Mouse (Mus musculus): Measurements from ENCODE around the gene Zfp865. TPM values are rescaled to one million over a fixed set of nuclear protein-coding genes. Genes with fewer than 3 reads are reported as not detected.

Gene Zfp865
- polyA plus RNA-seq, 1 experiment from 2014 or later = 3.4 TPM

GRCm38 (mm10) chr7:5052931-5053343 is 32.8 kb downstream of the Zfp865 start:
- TF ChIP-seq CTCF (IDR thresholded peaks at IDR 0.05) (no peak), EP300 (IDR thresholded peaks at IDR 0.05) (no peak)
- Histone ChIP-seq H3K9ac (replicated peaks; ENCODE audit: low read depth) (0 out of 2 replicates have a peak overlapping the region, but pooled peaks have one; percentile 12), H3K27ac (ENCODE audit: low read length) (no peak overlapping the region), H3K9me3 (ENCODE audit: low read length) (no peaks in the 10 kb centered on the region), H3K36me3 (ENCODE audit: insufficient read depth, low read length) (no peaks in the 10 kb centered on the region), H3K27me3 (replicated peaks; ENCODE audit: insufficient read depth, low read length) (peaks cover 50% of the 10 kb centered on the region), H3K4me3 (ENCODE audit: low read depth, low read length) (peak overlapping the region; percentile 25), H3K4me2 (replicated peaks; ENCODE audit: low read depth, low read length) (peak overlapping the region; percentile 94), H3K4me1 (ENCODE audit: insufficient read depth, low read depth, low read length) (peaks cover 20% of the 10 kb centered on the region)
- 4% methylated on average over 45 of the region's 45 CpGs for WGBS
- no peak for ATAC-seq
- DNase-seq (ENCODE audit: low spot score) = no peak

- Histone ChIP-seq H3K4me2 (replicated peaks; ENCODE audit: low read depth, low read length) (peak overlapping the region; percentile 38), H3K9me3 (ENCODE audit: low read length) (no peaks in the 10 kb centered on the region), H3K36me3 (ENCODE audit: insufficient read depth, low read length) (no peaks in the 10 kb centered on the region), H3K4me1 (ENCODE audit: insufficient read depth, low read depth, low read length) (peaks cover 20% of the 10 kb centered on the region), H3K9ac (replicated peaks; ENCODE audit: low read depth) (no peak overlapping the region), H3K4me3 (ENCODE audit: low read depth, low read length) (peak overlapping the region; percentile 19; the same call in 1 of the 2 replicates), H3K27ac (ENCODE audit: low read length) (no peak overlapping the region), H3K27me3 (replicated peaks; ENCODE audit: insufficient read depth, low read length) (peaks cover 54% of the 10 kb centered on the region)
- ATAC-seq (no peak), DNase-seq (ENCODE audit: low spot score) (no peak)
- WGBS = 12% methylated on average over 32 of the region's 32 CpGs
- TF ChIP-seq CTCF (IDR thresholded peaks at IDR 0.05) (no peak), EP300 (IDR thresholded peaks at IDR 0.05) (no peak)
These were observed 33.4 kb downstream of the Zfp865 start for GRCm38 (mm10) chr7:5053456-5054179.

GRCm38 (mm10) chr7:5056651-5057263 is 36.6 kb downstream of the Zfp865 start:
- Histone ChIP-seq H3K9me3 (ENCODE audit: low read length) (no peaks in the 10 kb centered on the region), H3K27ac (ENCODE audit: low read length) (no peak overlapping the region), H3K4me3 (ENCODE audit: low read depth, low read length) (peak overlapping the region; percentile 19; the same call in 1 of the 2 replicates), H3K27me3 (replicated peaks; ENCODE audit: insufficient read depth, low read length) (peaks cover 54% of the 10 kb centered on the region), H3K4me2 (replicated peaks; ENCODE audit: low read depth, low read length) (peak overlapping the region; percentile 49), H3K36me3 (ENCODE audit: insufficient read depth, low read length) (no peaks in the 10 kb centered on the region), H3K4me1 (ENCODE audit: insufficient read depth, low read depth, low read length) (peaks cover 19% of the 10 kb centered on the region), H3K9ac (replicated peaks; ENCODE audit: low read depth) (no peak overlapping the region; the same call in 1 of the 2 replicates)
- ATAC-seq = no peak
- no peak for DNase-seq (ENCODE audit: low spot score)
- no peak for TF ChIP-seq EP300 (IDR thresholded peaks at IDR 0.05)
- TF ChIP-seq CTCF (IDR thresholded peaks at IDR 0.05) = no peak
- 3% methylated on average over 50 of the region's 55 CpGs for WGBS

- peaks cover 14% of the 10 kb centered on the region for H3K4me1 ChIP-seq (ENCODE audit: insufficient read depth, low read depth, low read length)
- DNase-seq (ENCODE audit: low spot score) (no peak), ATAC-seq (no peak)
- WGBS = 25% methylated on average over 8 of the region's 8 CpGs
- H3K9ac ChIP-seq (replicated peaks; ENCODE audit: low read depth) = no peak overlapping the region; the same call in 1 of the 2 replicates
- H3K36me3 ChIP-seq (ENCODE audit: insufficient read depth, low read length) = no peaks in the 10 kb centered on the region
- no peak overlapping the region for H3K4me2 ChIP-seq (replicated peaks; ENCODE audit: low read depth, low read length)
- TF ChIP-seq EP300 (IDR thresholded peaks at IDR 0.05) (no peak), CTCF (IDR thresholded peaks at IDR 0.05) (no peak)
- peaks cover 54% of the 10 kb centered on the region for H3K27me3 ChIP-seq (replicated peaks; ENCODE audit: insufficient read depth, low read length)
- H3K9me3 ChIP-seq (ENCODE audit: low read length) = no peaks in the 10 kb centered on the region
- no peak overlapping the region for H3K4me3 ChIP-seq (ENCODE audit: low read depth, low read length)
- H3K27ac ChIP-seq (ENCODE audit: low read length) = no peak overlapping the region
These were observed 37.2 kb downstream of the Zfp865 start for GRCm38 (mm10) chr7:5057381-5057780.

- Histone ChIP-seq H3K4me1 (ENCODE audit: insufficient read depth, low read depth, low read length) (peaks cover 12% of the 10 kb centered on the region), H3K4me2 (replicated peaks; ENCODE audit: low read depth, low read length) (no peak overlapping the region), H3K9me3 (ENCODE audit: low read length) (no peaks in the 10 kb centered on the region), H3K27ac (ENCODE audit: low read length) (no peak overlapping the region), H3K9ac (replicated peaks; ENCODE audit: low read depth) (no peak overlapping the region), H3K4me3 (ENCODE audit: low read depth, low read length) (no peak overlapping the region), H3K27me3 (replicated peaks; ENCODE audit: insufficient read depth, low read length) (peaks cover 54% of the 10 kb centered on the region), H3K36me3 (ENCODE audit: insufficient read depth, low read length) (no peaks in the 10 kb centered on the region)
- ATAC-seq = no peak
- peak; percentile 23 for DNase-seq (ENCODE audit: low spot score)
- WGBS = 32% methylated on average over 11 of the region's 11 CpGs
- TF ChIP-seq CTCF (IDR thresholded peaks at IDR 0.05) (peak; percentile 30; the same call in 1 of the 2 replicates), EP300 (IDR thresholded peaks at IDR 0.05) (no peak)
These were observed 37.6 kb downstream of the Zfp865 start for GRCm38 (mm10) chr7:5057804-5058203.

GRCm38 (mm10) chr7:5058631-5059030 is 38.5 kb downstream of the Zfp865 start:
- no peak overlapping the region for H3K4me2 ChIP-seq (replicated peaks; ENCODE audit: low read depth, low read length)
- no peaks in the 10 kb centered on the region for H3K9me3 ChIP-seq (ENCODE audit: low read length)
- no peak overlapping the region for H3K27ac ChIP-seq (ENCODE audit: low read length)
- no peak for DNase-seq (ENCODE audit: low spot score)
- no peaks in the 10 kb centered on the region for H3K36me3 ChIP-seq (ENCODE audit: insufficient read depth, low read length)
- no peak overlapping the region for H3K9ac ChIP-seq (replicated peaks; ENCODE audit: low read depth)
- TF ChIP-seq EP300 (IDR thresholded peaks at IDR 0.05) (no peak), CTCF (IDR thresholded peaks at IDR 0.05) (no peak)
- H3K4me3 ChIP-seq (ENCODE audit: low read depth, low read length) = no peak overlapping the region
- peaks cover 13% of the 10 kb centered on the region; the same call in 1 of the 2 replicates for H3K4me1 ChIP-seq (ENCODE audit: insufficient read depth, low read depth, low read length)
- ATAC-seq = no peak
- 86% methylated on average over 1 of the region's 1 CpGs for WGBS
- peaks cover 45% of the 10 kb centered on the region for H3K27me3 ChIP-seq (replicated peaks; ENCODE audit: insufficient read depth, low read length)

Measured in lung, postnatal 0 days (tissue).